Comparison of ENCODE assay signal across 8 mouse cellular contexts in genomic region chr5:122529913-122530604, GRCm38 (mm10). TPM values are rescaled to one million over a fixed set of nuclear protein-coding genes. Genes with fewer than 3 reads are reported as not detected.
A peak's percentile ranks its signal among the peaks of the same experiment; 100 is the strongest.
DNase-seq lines count a peak whose midpoint lies in the region; ATAC-seq and TF ChIP-seq lines count a peak whose summit lies in the region.

No protein-coding gene starts in this region.

- no peak for TF ChIP-seq CTCF in heart, adult 2 months (IDR thresholded peaks at IDR 0.05)
- TF ChIP-seq CTCF in lung, embryonic 14.5 days (IDR thresholded peaks at IDR 0.05; ENCODE audit: low read depth) = no peak
- TF ChIP-seq CTCF in kidney, adult 2 months (conservative IDR thresholded peaks at IDR 0.05; ENCODE audit: insufficient read depth, insufficient read length, low read depth, low read length) = no peak

- WGBS in heart, adult 2 months = 61% methylated on average over 9 of the region's 9 CpGs
- 63% methylated on average over 9 of the region's 9 CpGs for WGBS in lung, embryonic 14.5 days
- WGBS in kidney, adult 2 months = 37% methylated on average over 9 of the region's 9 CpGs
- 54% methylated on average over 9 of the region's 9 CpGs for WGBS in stomach, embryonic 14.5 days

- no peaks in the 10 kb centered on the region for H3K9me3 ChIP-seq in lung, embryonic 14.5 days (ENCODE audit: low read depth, low read length)
- H3K9me3 ChIP-seq in stomach, embryonic 14.5 days (ENCODE audit: control insufficient read depth, low read depth, low read length) = no peaks in the 10 kb centered on the region

- intact Hi-C loops in heart, adult 2 months (cut with DNase I) = loop anchor here (2.0 to 5.0 kb wide), 2 partner anchors 13 to 32 kb away; no protein-coding TSS in a partner anchor
- intact Hi-C loops in heart, postnatal 10 days (cut with DNase I) = loop anchor here (2.0 kb wide), 1 partner anchor 13 kb away; no protein-coding TSS in a partner anchor

- peak overlapping the region; percentile 88 for H3K27ac ChIP-seq in heart, adult 2 months
- peak overlapping the region; percentile 56; the same call in 1 of the 2 replicates for H3K27ac ChIP-seq in lung, embryonic 14.5 days (ENCODE audit: low read depth)
- H3K27ac ChIP-seq in kidney, adult 2 months (ENCODE audit: insufficient read depth, low read depth, low read length) = peak overlapping the region; percentile 36; the same call in 1 of the 2 replicates
- peak overlapping the region; percentile 1; the same call in 1 of the 2 replicates for H3K27ac ChIP-seq in stomach, embryonic 14.5 days (ENCODE audit: low read length)

- no peak for TF ChIP-seq EP300 in heart, adult 2 months (IDR thresholded peaks at IDR 0.05; ENCODE audit: insufficient read depth, low read depth, low read length)

- no peak for DNase-seq in heart, adult 2 months
- no peak for DNase-seq in heart, postnatal 10 days
- no peak for DNase-seq in lung, embryonic 14.5 days
- DNase-seq in lung, postnatal 10 days = no peak
- peak; percentile 42 for DNase-seq in kidney, adult 2 months
- DNase-seq in cerebellum, postnatal 4 days (ENCODE audit: low spot score in 2 of 2) = no peak
- no peak for DNase-seq in embryo, embryonic 11 days

- H3K36me3 ChIP-seq in heart, adult 2 months (ENCODE audit: control insufficient read depth, insufficient read depth, low read length) = no peaks in the 10 kb centered on the region
- no peaks in the 10 kb centered on the region for H3K36me3 ChIP-seq in lung, embryonic 14.5 days (ENCODE audit: insufficient read depth)
- H3K36me3 ChIP-seq in kidney, adult 2 months (ENCODE audit: control insufficient read depth, insufficient read depth, low read length) = no peaks in the 10 kb centered on the region
- no peaks in the 10 kb centered on the region for H3K36me3 ChIP-seq in stomach, embryonic 14.5 days (ENCODE audit: control insufficient read depth, insufficient read depth, low read length)

- no peak overlapping the region for H3K4me2 ChIP-seq in lung, embryonic 14.5 days
- no peak overlapping the region for H3K4me2 ChIP-seq in stomach, embryonic 14.5 days (replicated peaks; ENCODE audit: low read depth, low read length)

- 0 out of 2 replicates have a peak, but pooled peaks have one; percentile 22 for ATAC-seq in lung, embryonic 14.5 days (ENCODE audit: insufficient read depth)
- no peak for ATAC-seq in stomach, embryonic 14.5 days (ENCODE audit: insufficient number of reproducible peaks, insufficient read depth, low FRiP score, low read depth)

- H3K27me3 ChIP-seq in heart, adult 2 months (ENCODE audit: control insufficient read depth, insufficient read depth, low read length) = no peaks in the 10 kb centered on the region
- no peaks in the 10 kb centered on the region for H3K27me3 ChIP-seq in lung, embryonic 14.5 days (ENCODE audit: insufficient read depth, low read length)
- H3K27me3 ChIP-seq in kidney, adult 2 months (replicated peaks; ENCODE audit: control insufficient read depth, insufficient read depth, low read length) = no peaks in the 10 kb centered on the region
- no peaks in the 10 kb centered on the region for H3K27me3 ChIP-seq in stomach, embryonic 14.5 days (ENCODE audit: control insufficient read depth, insufficient read depth, low read length)

- TF ChIP-seq POLR2A in heart, adult 2 months (IDR thresholded peaks at IDR 0.05; ENCODE audit: insufficient read depth, low read depth, low read length) = no peak
- TF ChIP-seq POLR2A in kidney, adult 2 months (IDR thresholded peaks at IDR 0.05; ENCODE audit: low read depth, low read length) = no peak

- H3K79me2 ChIP-seq in heart, adult 2 months (replicated peaks; ENCODE audit: control insufficient read depth, insufficient read depth, low read length) = no peaks in the 10 kb centered on the region

- peaks cover 22% of the 10 kb centered on the region for H3K4me1 ChIP-seq in heart, adult 2 months (ENCODE audit: control insufficient read depth, insufficient read depth, low read length)
- H3K4me1 ChIP-seq in lung, embryonic 14.5 days (ENCODE audit: insufficient read depth) = peaks cover 20% of the 10 kb centered on the region
- peaks cover 48% of the 10 kb centered on the region for H3K4me1 ChIP-seq in kidney, adult 2 months (ENCODE audit: control insufficient read depth, insufficient read depth, low read length)
- H3K4me1 ChIP-seq in stomach, embryonic 14.5 days (ENCODE audit: control insufficient read depth, insufficient read depth, low read length) = peaks cover 47% of the 10 kb centered on the region

- H3K9ac ChIP-seq in heart, adult 2 months (ENCODE audit: low read depth, low read length) = no peak overlapping the region
- no peak overlapping the region for H3K9ac ChIP-seq in lung, embryonic 14.5 days
- no peak overlapping the region for H3K9ac ChIP-seq in stomach, embryonic 14.5 days (replicated peaks; ENCODE audit: low read depth, low read length)

- H3K4me3 ChIP-seq in heart, adult 2 months = no peak overlapping the region
- no peak overlapping the region for H3K4me3 ChIP-seq in lung, embryonic 14.5 days (ENCODE audit: low read depth, low read length)
- no peak overlapping the region for H3K4me3 ChIP-seq in kidney, adult 2 months (ENCODE audit: insufficient read depth, low read depth, low read length)
- no peak overlapping the region for H3K4me3 ChIP-seq in stomach, embryonic 14.5 days (ENCODE audit: low read depth, low read length)

RNA-seq across cellular contexts. Expression of gene Atp2a2, which starts 28.0 kb away (rescaled TPM):
- over 10,000 TPM; 11,796 to 13,259 TPM for total RNA-seq in heart, adult 2 months (2021)
- polyA plus RNA-seq in heart, adult 2 months (2012; rRNA removed) = 3,546 and 6,285 TPM in 2 replicates
- total RNA-seq in heart, postnatal 10 days (2021) = 1,000 to 10,000 TPM; 7,820 to 7,948 TPM
- polyA plus RNA-seq in lung, embryonic 14.5 days (2014; fragmentation: Nextera tagmentation; extraction: Ambion mirVana) = 43.8 and 45.5 TPM in 2 replicates
- polyA plus RNA-seq in kidney, adult 2 months (2012; rRNA removed) = 94.2 and 96.2 TPM in 2 replicates
- polyA plus RNA-seq in stomach, embryonic 14.5 days (2014; fragmentation: Nextera tagmentation; extraction: Ambion mirVana) = 36.7 and 40.0 TPM in 2 replicates

Comparison
In these comparisons a context has a peak if more than half of its experiments do, and no peak if none do; other contexts are left out.
1. H3K27ac ChIP-seq: peak in every context shown above with its lines; median percentile 88 in heart, adult 2 months; 56 in lung, embryonic 14.5 days; 36 in kidney, adult 2 months; 1 in stomach, embryonic 14.5 days.
2. RNA of gene Atp2a2, which starts 28.0 kb away (polyA plus RNA-seq): 3,546 to 6,285 TPM in heart, adult 2 months; 94.2 to 96.2 TPM in kidney, adult 2 months, 43.8 to 45.5 TPM in lung, embryonic 14.5 days and 36.7 to 40.0 TPM in stomach, embryonic 14.5 days; every median in the first group is over 10 times any median in the second.